Mouse (Mus musculus): ENCODE data around the gene Cyp8b1.

DNA sequence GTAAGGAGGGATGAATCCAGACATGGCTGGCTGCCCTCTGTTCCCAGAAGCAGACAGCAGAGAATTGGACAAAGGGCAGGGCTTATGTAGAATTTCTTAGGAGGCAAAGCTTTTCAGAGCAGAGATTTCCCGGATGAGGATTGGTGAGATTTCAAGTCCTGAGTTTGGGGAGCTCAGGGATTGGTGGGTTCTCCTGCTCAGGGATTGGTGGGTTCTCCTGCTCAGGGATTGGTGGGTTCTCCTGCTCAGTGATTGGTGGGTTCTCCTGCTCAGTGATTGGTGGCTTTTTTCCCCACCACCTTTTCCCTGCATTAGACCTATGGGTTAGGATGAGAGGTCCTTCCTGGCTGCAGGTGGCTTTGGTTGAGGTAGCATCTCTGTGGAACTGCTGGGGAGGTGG is 20.8 kb upstream of the Cyp8b1 start:
- TF ChIP-seq CTCF (IDR thresholded peaks at IDR 0.05; ENCODE audit: control insufficient read depth, insufficient read depth, insufficient read length), result no peak
- TF ChIP-seq USF1 (IDR thresholded peaks at IDR 0.05; ENCODE audit: low read depth), result no peak
- TF ChIP-seq MYOG (IDR thresholded peaks at IDR 0.05; ENCODE audit: control insufficient read depth, extremely low read depth, insufficient read length), result no peak
- TF ChIP-seq MAX (IDR thresholded peaks at IDR 0.05), result no peak
- TF ChIP-seq MYOD1 (IDR thresholded peaks at IDR 0.05; ENCODE audit: control insufficient read depth, insufficient read length, low read depth), result no peak

Data from C2C12 (cell line).